Mouse (Mus musculus) bone marrow macrophage, adult 2 months (primary cell): Measurements from ENCODE around the gene Spon2.

ENCODE experiments used
- CTCF ChIP-seq: IDR thresholded peaks from 2 replicates; pipeline ENCODE4 v1.5.1; 2012; ENCODE audit warnings: low read depth, mild to moderate bottlenecking, low read length, moderate library complexity
- POLR2A ChIP-seq: IDR thresholded peaks from 2 replicates; pipeline ENCODE4 v1.6.1; 2012; ENCODE audit warnings: mild to moderate bottlenecking, low read depth, low read length, borderline replicate concordance

DNA sequence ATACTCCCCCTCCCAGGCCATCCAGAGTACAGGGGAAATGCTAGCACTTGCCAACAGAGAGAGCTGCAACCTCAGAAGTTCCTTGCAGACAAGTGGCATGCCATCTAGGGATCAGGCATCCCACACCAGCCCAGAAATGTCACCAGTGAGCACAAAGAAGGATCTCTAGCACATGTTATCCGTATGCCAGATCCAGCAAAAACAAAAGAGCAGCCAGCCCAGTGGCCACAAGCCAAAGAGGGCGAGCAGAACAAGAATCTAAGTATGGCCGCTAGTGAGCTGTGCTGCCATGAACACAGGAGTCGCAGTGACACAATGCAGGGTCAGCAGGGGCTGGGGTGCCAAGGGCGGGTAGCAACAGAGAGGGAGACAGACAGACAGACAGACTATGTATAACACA lies 12.0 kb upstream of the Spon2 start:
- no peak for TF ChIP-seq CTCF
- no peak for TF ChIP-seq POLR2A
